Mouse (Mus musculus) hematopoietic stem cell, adult 5-6 weeks (primary cell): ENCODE results near the gene Arhgap42. TPM values are rescaled to one million over a fixed set of nuclear protein-coding genes. Genes with fewer than 3 reads are reported as not detected.

Source experiments
- ATAC-seq, 2 experiments: fragments of 125-278 bp in 1 of 2; replicated peaks in 1 of 2; 2 replicates each; pipeline ENCODE4 v1.8.0; 2016 to 2017; ENCODE audit warnings: inconsistent platforms in 2 of 2, mild to moderate bottlenecking in 2 of 2, moderate number of reproducible peaks in 2 of 2, low read depth in 1 of 2, moderate TSS enrichment in 1 of 2; ENCODE audit not compliant: low FRiP score in 2 of 2, poor library complexity in 2 of 2, severe bottlenecking in 2 of 2, insufficient read depth in 1 of 2, low TSS enrichment in 1 of 2
- total RNA-seq: library from RNA; stranded (forward); fragments of 172-1452, 232-1000 nt; gene quantifications from 2 replicates; pipeline ENCODE4 v1.2.3, GENCODE M21; 2017

Gene Arhgap42
- total RNA-seq, 1 experiment from 2014 or later, result 0.10 TPM

DNA sequence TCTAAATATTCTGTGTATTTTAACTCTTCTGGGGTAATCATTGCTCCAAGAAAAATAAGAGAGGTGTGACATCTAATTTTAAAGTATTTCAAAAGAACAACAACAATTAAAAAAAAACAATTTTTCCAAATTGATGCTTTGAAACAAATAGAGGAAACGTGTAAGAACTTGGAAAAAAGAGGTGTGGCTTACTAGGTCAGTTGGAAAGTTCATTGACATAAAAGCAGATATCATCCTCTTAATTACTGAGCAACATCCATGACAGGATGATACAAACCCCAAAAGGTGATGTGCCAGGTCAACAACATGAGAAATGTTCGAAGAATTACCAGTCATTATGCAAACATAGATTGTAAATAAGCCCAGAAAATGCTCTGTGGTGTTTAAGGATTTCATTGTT lies 267.4 kb downstream of the Arhgap42 start, which contains the start of gene Gm16485:
Gene Gm16485 (plus strand): TSS at position 301 of the 400 bp plus-strand sequence.
- ATAC-seq, result no peak

GRCm38 (mm10) chr9:8970240-8970639 lies 268.7 kb downstream of the Arhgap42 start:
- ATAC-seq, result no peak

DNA sequence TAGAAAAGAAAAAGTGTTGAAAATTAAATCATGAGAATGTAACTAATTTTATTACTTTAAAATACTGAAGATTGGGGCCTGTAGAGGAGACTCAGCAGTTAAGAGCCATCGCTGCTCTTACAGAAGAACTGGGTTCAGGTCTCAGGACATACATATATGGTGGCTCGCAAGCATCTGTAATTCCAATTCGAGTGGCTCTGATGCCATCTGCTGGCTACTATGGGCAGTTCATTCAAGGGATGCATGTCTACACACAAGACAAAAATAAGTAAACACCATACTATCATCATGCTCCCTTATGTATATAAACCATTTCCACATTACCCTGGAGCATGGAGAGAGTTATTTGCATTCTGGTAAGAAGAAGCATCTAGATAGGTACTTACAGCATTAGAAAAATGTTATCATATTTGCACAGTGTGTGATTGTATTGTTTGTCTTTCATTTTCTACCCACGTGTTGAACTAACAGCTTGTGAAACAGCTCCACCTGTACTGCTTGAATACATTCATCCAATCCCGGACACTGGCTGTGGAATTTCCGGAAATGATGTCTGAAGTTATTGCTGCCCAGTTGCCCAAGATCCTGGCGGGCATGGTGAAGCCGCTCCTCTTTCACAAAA lies 274.3 kb downstream of the Arhgap42 start:
- ATAC-seq, result peak; percentile 59 to 74

DNA sequence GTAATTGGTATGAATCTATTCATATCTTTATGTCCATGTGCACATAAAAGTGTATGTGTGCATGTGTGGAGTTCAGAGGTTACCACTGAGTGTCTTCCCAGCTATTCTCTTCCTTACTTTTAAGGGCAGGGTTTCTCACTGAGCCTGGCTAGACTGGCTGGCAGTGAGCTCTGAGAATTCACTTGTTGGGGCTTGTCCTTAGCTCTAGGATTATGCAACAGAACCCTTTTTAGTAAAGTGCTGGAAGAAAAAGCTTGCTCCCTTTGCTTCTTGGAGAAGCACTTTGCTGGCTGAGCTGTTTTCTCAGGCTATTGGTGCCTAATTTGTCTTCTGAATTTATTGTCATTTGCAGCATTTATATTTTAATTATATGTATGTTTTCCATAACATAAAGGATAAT lies 285.6 kb downstream of the Arhgap42 start:
- ATAC-seq, result no peak
